Mouse (Mus musculus) embryonic fibroblast, embryonic 13.5 days (primary cell): ENCODE results near the gene Qrfpr. TPM values are rescaled to one million over a fixed set of nuclear protein-coding genes. Genes with fewer than 3 reads are reported as not detected.

Experiments used
- H3K27ac ChIP-seq: 2 replicates; pipeline ENCODE4 v1.5.1; 2012; ENCODE audit warnings: low read length, control low read depth, inconsistent platforms; ENCODE audit not compliant: insufficient read depth
- H3K4me1 ChIP-seq: 2 replicates; pipeline ENCODE4 v1.6.1; 2011; ENCODE audit warnings: low read length; ENCODE audit not compliant: control insufficient read depth, insufficient read depth
- H3K4me3 ChIP-seq: 2 replicates; pipeline ENCODE4 v1.5.1; 2011; ENCODE audit warnings: mild to moderate bottlenecking, control low read depth, low read length; ENCODE audit not compliant: insufficient read depth
- CTCF ChIP-seq: IDR thresholded peaks from 2 replicates; pipeline ENCODE4 v1.5.1; 2011; ENCODE audit warnings: mild to moderate bottlenecking, control low read depth, low read length, moderate library complexity, borderline replicate concordance; ENCODE audit not compliant: insufficient read depth
- POLR2A ChIP-seq: IDR thresholded peaks from 2 replicates; pipeline ENCODE4 v1.6.1; 2011; ENCODE audit warnings: low read depth, mild to moderate bottlenecking, control low read depth, low read length, moderate library complexity
- polyA plus RNA-seq: library from polyadenylated mRNA; stranded (reverse); fragments of >200 nt; gene quantifications from 2 replicates; pipeline ENCODE4 v1.2.4, GENCODE M21; 2011; ENCODE audit warnings: low read depth; ENCODE audit not compliant: missing spikeins, insufficient read length

Gene Qrfpr
- polyA plus RNA-seq, result not detected in 2 replicates

- Histone ChIP-seq H3K27ac (no peak within 1 kb of the TSS), H3K4me1 (no peaks in the 10 kb centered on the region), H3K4me3 (no peak within 1 kb of the TSS; the same call in 1 of the 2 replicates)
- TF ChIP-seq POLR2A, result no peak
- no peak for TF ChIP-seq CTCF
Observed at GRCm38 (mm10) chr3:36221743-36222682, at the start of gene Qrfpr. Gene Qrfpr, minus strand, starts transcription at chr3:36222313.

GRCm38 (mm10) chr3:36263873-36264272 lies 41.8 kb upstream of the Qrfpr start:
- Histone ChIP-seq H3K4me3 (no peak overlapping the region), H3K27ac (no peak overlapping the region), H3K4me1 (no peaks in the 10 kb centered on the region)
- TF ChIP-seq POLR2A (no peak), CTCF (no peak)

GRCm38 (mm10) chr3:36263265-36263664 lies 41.2 kb upstream of the Qrfpr start:
- TF ChIP-seq CTCF (no peak), POLR2A (no peak)
- H3K4me3 ChIP-seq, result no peak overlapping the region
- no peak overlapping the region for H3K27ac ChIP-seq
- H3K4me1 ChIP-seq, result no peaks in the 10 kb centered on the region

DNA sequence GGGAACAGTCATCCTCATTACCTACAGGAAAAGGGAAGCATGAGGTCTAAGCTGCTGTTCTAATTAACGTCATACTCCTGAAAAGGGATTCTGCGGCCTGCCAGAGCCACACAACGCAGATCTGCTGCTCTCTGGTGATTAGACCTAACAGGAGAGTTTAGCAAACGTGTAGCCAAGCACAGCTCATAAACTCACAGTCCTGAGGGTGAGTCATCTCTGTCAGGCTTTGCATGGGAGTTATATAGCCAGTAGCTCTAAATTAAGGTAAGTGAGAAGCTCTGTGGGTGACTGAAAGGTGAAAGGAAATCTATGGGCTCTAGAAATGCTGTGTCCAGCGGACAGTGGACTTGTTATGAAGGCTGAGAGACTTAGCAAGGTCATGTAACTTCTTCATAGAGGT lies 28.5 kb upstream of the Qrfpr start:
- Histone ChIP-seq H3K27ac (no peak overlapping the region), H3K4me3 (no peak overlapping the region), H3K4me1 (no peaks in the 10 kb centered on the region)
- TF ChIP-seq CTCF, result no peak
- no peak for TF ChIP-seq POLR2A

DNA sequence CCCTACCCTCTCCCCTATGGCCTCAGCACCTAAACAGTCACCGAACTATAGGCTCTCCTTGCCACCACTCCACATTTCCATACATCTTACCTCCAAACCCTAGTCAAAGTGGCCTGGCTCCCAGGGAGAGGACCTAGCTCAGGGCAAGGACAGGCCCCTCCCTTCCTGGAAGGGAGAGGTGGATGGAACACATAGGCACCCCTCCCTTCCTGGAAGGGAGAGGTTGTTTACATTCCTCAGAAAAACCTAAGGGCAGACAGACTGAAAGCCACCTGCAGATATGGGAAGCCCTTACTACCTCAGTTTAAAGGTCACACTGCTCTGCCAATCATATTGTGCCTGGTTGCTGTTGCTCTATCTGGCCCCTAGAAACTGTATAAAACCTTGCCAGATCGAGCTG lies 26.3 kb upstream of the Qrfpr start:
- H3K4me1 ChIP-seq, result no peaks in the 10 kb centered on the region

GRCm38 (mm10) chr3:36229941-36230340 lies 7.8 kb upstream of the Qrfpr start:
- Histone ChIP-seq H3K27ac (no peak overlapping the region), H3K4me1 (no peaks in the 10 kb centered on the region), H3K4me3 (no peak overlapping the region)
- TF ChIP-seq POLR2A, result no peak
- TF ChIP-seq CTCF, result no peak

More for the DNA sequence above, 26.3 kb upstream of the Qrfpr start:
- no peak overlapping the region for H3K4me3 ChIP-seq
- TF ChIP-seq CTCF (no peak), POLR2A (no peak)
- no peak overlapping the region for H3K27ac ChIP-seq

- H3K4me3 ChIP-seq, result no peak overlapping the region
- TF ChIP-seq POLR2A (no peak), CTCF (no peak)
- H3K27ac ChIP-seq, result no peak overlapping the region
- H3K4me1 ChIP-seq, result no peaks in the 10 kb centered on the region
Observed at GRCm38 (mm10) chr3:36227246-36227645, 5.1 kb upstream of the Qrfpr start.

DNA sequence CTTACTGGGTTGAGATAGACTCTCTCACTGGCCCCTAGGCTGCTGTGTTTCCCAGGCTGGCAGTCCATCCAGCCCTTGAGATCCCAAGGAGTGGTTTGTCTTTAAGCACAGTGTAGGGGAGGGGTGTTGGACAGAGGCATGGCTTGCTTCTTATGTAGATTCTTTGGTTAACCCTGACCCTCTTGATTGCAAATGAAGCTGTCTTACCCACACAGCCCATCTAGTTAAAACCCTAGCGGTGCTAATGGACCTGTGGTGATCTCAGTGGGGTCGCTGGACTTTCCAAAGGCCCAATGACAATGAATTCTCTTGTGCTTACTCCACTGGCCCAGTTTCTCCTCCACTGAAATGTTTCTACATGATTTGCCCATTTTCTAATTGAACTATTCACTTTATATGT lies 1.2 kb upstream of the Qrfpr start:
- Histone ChIP-seq H3K27ac (no peak overlapping the region), H3K4me3 (no peak overlapping the region), H3K4me1 (no peaks in the 10 kb centered on the region)
- TF ChIP-seq CTCF (no peak), POLR2A (no peak)

DNA sequence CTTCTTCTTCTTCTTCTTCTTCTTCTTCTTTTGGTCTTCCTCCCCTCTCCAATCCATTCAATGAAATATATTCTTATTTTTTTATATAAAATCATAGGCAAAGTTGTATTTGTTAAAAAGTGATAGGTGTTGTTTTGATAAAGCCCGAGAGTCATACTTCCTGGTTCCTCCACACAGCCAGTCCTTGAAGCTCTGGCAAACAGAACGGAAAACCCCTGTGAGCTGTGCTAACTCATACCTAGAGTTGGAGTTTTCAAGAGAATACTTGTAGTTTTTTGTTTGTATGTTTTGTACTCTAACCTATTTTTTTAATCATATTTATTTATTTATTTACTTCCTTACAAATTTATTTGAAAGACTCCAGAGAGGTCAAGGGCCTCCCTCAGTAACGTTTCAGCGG lies 9.4 kb downstream of the Qrfpr start:
- H3K27ac ChIP-seq, result no peak overlapping the region
- peaks cover 3% of the 10 kb centered on the region; the same call in 1 of the 2 replicates for H3K4me1 ChIP-seq
- H3K4me3 ChIP-seq, result no peak overlapping the region
- TF ChIP-seq POLR2A (no peak), CTCF (no peak)

GRCm38 (mm10) chr3:36210939-36211338 lies 11.2 kb downstream of the Qrfpr start:
- no peak for TF ChIP-seq POLR2A
- TF ChIP-seq CTCF, result no peak
- Histone ChIP-seq H3K4me3 (no peak overlapping the region), H3K27ac (no peak overlapping the region), H3K4me1 (peaks cover 3% of the 10 kb centered on the region; the same call in 1 of the 2 replicates)
